Mouse (Mus musculus): Measurements from ENCODE around the gene Map3k5. TPM values are rescaled to one million over a fixed set of nuclear protein-coding genes. Genes with fewer than 3 reads are reported as not detected.

Map3k5 gene
- polyA plus RNA-seq, 1 experiment from 2014 or later, result 1.9 TPM

DNA sequence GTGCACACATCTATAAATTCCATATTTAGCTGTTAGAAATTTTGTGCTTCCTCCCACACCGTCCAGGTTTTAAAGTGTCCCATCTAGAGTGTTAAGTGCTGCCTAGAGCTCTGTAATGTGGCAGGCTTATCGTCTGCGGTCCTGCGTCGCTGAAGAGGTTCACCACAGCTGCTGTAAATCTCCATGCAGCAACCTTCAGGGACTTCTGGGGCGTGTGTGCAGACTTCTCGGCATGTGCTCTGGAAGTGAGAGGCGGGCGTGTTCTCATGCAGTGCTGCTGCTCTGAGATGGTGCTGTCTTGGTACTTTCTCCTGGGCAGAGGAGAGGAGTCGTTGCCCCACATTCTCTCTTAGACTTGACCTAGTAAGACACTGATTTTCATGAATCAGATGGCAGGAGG lies 246.9 kb downstream of the Map3k5 start:
- ATAC-seq (ENCODE audit: low read depth), result peak; percentile 44; the same call in 1 of the 2 replicates
- no peaks in the 10 kb centered on the region for H3K36me3 ChIP-seq (ENCODE audit: control insufficient read depth, insufficient read depth, low read length)
- WGBS, result 26% methylated on average over 10 of the region's 10 CpGs
- H3K4me3 ChIP-seq (ENCODE audit: low read depth, low read length), result no peak overlapping the region
- no peak overlapping the region for H3K27ac ChIP-seq (ENCODE audit: low read depth, low read length)
- no peaks in the 10 kb centered on the region for H3K9me3 ChIP-seq (ENCODE audit: control insufficient read depth, low read length)
- no peak overlapping the region for H3K9ac ChIP-seq (replicated peaks; ENCODE audit: low read depth, low read length)
- no peak overlapping the region for H3K4me2 ChIP-seq (ENCODE audit: low read depth, low read length)
- no peaks in the 10 kb centered on the region for H3K27me3 ChIP-seq (ENCODE audit: control insufficient read depth, insufficient read depth, low read length)
- 0 out of 2 replicates have a peak, but pooled peaks cover 4% of the 10 kb centered on the region for H3K4me1 ChIP-seq (ENCODE audit: control insufficient read depth, insufficient read depth, low read length)

GRCm38 (mm10) chr10:20181680-20182399 lies 247.6 kb downstream of the Map3k5 start:
- 0 out of 2 replicates have a peak, but pooled peaks cover 4% of the 10 kb centered on the region for H3K4me1 ChIP-seq (ENCODE audit: control insufficient read depth, insufficient read depth, low read length)
- H3K9ac ChIP-seq (replicated peaks; ENCODE audit: low read depth, low read length), result no peak overlapping the region
- H3K27ac ChIP-seq (ENCODE audit: low read depth, low read length), result no peak overlapping the region
- no peak overlapping the region for H3K4me3 ChIP-seq (ENCODE audit: low read depth, low read length)
- H3K4me2 ChIP-seq (ENCODE audit: low read depth, low read length), result no peak overlapping the region
- no peaks in the 10 kb centered on the region for H3K9me3 ChIP-seq (ENCODE audit: control insufficient read depth, low read length)
- no peaks in the 10 kb centered on the region for H3K36me3 ChIP-seq (ENCODE audit: control insufficient read depth, insufficient read depth, low read length)
- 41% methylated on average over 11 of the region's 11 CpGs for WGBS
- no peaks in the 10 kb centered on the region for H3K27me3 ChIP-seq (ENCODE audit: control insufficient read depth, insufficient read depth, low read length)
- peak; percentile 60; the same call in 1 of the 2 replicates for ATAC-seq (ENCODE audit: low read depth)

DNA sequence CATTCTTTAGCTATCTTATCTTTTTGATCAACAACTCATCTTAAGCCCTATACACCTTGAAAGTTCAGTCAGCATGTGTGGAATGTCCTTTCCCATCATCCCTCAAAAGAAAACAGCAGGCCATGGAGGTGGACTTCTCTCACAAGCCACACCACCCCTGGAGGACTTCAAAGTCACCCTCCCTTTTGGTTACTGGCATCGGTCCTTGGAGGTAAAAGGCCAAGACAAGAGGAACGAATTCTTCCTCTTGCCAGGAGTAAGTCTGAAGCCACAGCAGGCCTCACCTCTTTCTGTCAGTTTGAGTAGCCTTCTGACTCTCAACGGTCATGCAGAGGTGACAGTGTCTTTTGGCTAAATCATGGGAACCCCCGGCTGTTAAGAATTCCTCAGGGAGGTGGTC lies 250.1 kb downstream of the Map3k5 start:
- H3K9me3 ChIP-seq (ENCODE audit: control insufficient read depth, low read length), result no peaks in the 10 kb centered on the region
- WGBS, result 87% methylated on average over 4 of the region's 4 CpGs

DNA sequence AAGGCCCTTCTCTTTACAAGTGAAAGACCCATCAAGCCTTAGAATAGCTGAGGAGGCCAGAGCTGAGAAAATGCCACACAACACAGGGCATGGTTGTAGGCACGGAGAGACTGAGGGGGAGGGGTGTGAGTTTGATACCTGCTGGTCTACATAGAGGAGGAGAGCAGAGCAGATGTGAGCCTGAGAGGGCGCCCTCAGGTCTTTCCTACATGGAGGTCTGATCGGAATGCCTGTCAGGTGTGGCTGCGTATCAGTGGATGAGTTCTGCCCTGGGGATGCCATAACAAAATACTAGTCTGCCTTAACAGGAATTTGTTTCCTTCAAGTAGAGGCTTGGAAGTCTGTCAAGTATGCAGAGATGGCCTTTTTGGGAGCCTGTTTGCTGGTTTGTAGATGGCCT lies 251.0 kb downstream of the Map3k5 start:
- Histone ChIP-seq H3K36me3 (ENCODE audit: control insufficient read depth, insufficient read depth, low read length) (no peaks in the 10 kb centered on the region), H3K4me3 (ENCODE audit: low read depth, low read length) (no peak overlapping the region), H3K4me1 (ENCODE audit: control insufficient read depth, insufficient read depth, low read length) (0 out of 2 replicates have a peak, but pooled peaks cover 4% of the 10 kb centered on the region), H3K9me3 (ENCODE audit: control insufficient read depth, low read length) (no peaks in the 10 kb centered on the region), H3K4me2 (ENCODE audit: low read depth, low read length) (no peak overlapping the region), H3K9ac (replicated peaks; ENCODE audit: low read depth, low read length) (no peak overlapping the region), H3K27me3 (ENCODE audit: control insufficient read depth, insufficient read depth, low read length) (no peaks in the 10 kb centered on the region), H3K27ac (ENCODE audit: low read depth, low read length) (no peak overlapping the region)
- no peak for ATAC-seq (ENCODE audit: low read depth)
- WGBS, result 84% methylated on average over 4 of the region's 4 CpGs

More for the DNA sequence above, 250.1 kb downstream of the Map3k5 start:
- no peak overlapping the region for H3K9ac ChIP-seq (replicated peaks; ENCODE audit: low read depth, low read length)
- no peak overlapping the region for H3K4me3 ChIP-seq (ENCODE audit: low read depth, low read length)
- ATAC-seq (ENCODE audit: low read depth), result no peak
- H3K4me2 ChIP-seq (ENCODE audit: low read depth, low read length), result no peak overlapping the region
- no peaks in the 10 kb centered on the region for H3K36me3 ChIP-seq (ENCODE audit: control insufficient read depth, insufficient read depth, low read length)
- H3K27me3 ChIP-seq (ENCODE audit: control insufficient read depth, insufficient read depth, low read length), result no peaks in the 10 kb centered on the region
- 0 out of 2 replicates have a peak, but pooled peaks cover 4% of the 10 kb centered on the region for H3K4me1 ChIP-seq (ENCODE audit: control insufficient read depth, insufficient read depth, low read length)
- H3K27ac ChIP-seq (ENCODE audit: low read depth, low read length), result no peak overlapping the region

DNA sequence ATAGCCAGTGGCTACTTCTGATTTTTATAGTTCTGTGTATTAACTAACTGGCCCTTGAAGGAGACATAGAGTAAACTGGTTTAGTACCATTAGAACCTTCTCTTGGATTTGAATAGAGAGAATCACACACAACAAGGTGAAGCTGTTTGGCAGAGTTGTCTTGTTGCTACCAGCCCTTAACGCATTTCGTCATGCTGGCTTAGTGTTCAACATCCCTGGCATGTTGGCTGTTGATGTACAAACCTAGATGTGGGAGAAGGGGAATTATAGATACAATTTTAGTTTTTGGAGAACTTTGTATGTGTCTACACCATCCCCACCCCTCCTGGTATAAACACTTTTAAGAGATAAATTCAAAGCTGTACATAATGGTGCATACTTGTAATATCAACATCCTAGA lies 251.5 kb downstream of the Map3k5 start:
- Histone ChIP-seq H3K9me3 (ENCODE audit: control insufficient read depth, low read length) (no peaks in the 10 kb centered on the region), H3K4me2 (ENCODE audit: low read depth, low read length) (no peak overlapping the region), H3K36me3 (ENCODE audit: control insufficient read depth, insufficient read depth, low read length) (no peaks in the 10 kb centered on the region), H3K27me3 (ENCODE audit: control insufficient read depth, insufficient read depth, low read length) (no peaks in the 10 kb centered on the region), H3K9ac (replicated peaks; ENCODE audit: low read depth, low read length) (no peak overlapping the region), H3K4me1 (ENCODE audit: control insufficient read depth, insufficient read depth, low read length) (0 out of 2 replicates have a peak, but pooled peaks cover 4% of the 10 kb centered on the region), H3K27ac (ENCODE audit: low read depth, low read length) (no peak overlapping the region), H3K4me3 (ENCODE audit: low read depth, low read length) (no peak overlapping the region)
- 93% methylated on average over 2 of the region's 2 CpGs for whole genome bisulfite sequencing
- ATAC-seq (ENCODE audit: low read depth), result no peak

DNA sequence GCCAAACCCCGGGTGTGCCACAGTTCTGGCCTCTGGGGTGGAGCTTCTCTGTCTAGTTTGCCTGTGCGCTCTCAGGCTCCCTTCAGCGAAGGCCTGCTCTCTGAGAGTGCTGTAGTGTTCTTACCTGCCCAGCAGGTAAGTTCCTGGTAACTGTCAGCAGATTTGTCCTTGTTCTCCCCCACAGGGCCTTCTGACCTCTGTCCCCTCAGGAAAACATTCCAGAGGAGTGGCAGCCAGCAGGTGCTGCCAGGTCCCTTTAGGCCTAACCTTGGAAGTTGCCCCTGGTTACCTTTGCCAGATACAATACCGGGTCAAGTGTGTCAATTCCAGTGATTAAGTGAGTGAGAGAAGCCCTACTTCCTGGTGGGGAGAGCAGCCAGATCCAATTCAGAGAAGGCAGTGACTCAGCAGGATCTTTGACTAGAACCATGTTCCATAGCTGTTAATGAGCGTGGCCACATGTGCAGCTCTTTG lies 252.6 kb downstream of the Map3k5 start:
- Histone ChIP-seq H3K9ac (replicated peaks; ENCODE audit: low read depth, low read length) (no peak overlapping the region), H3K4me3 (ENCODE audit: low read depth, low read length) (no peak overlapping the region), H3K4me2 (ENCODE audit: low read depth, low read length) (no peak overlapping the region), H3K4me1 (ENCODE audit: control insufficient read depth, insufficient read depth, low read length) (no peaks in the 10 kb centered on the region), H3K27me3 (ENCODE audit: control insufficient read depth, insufficient read depth, low read length) (no peaks in the 10 kb centered on the region), H3K27ac (ENCODE audit: low read depth, low read length) (no peak overlapping the region), H3K36me3 (ENCODE audit: control insufficient read depth, insufficient read depth, low read length) (no peaks in the 10 kb centered on the region), H3K9me3 (ENCODE audit: control insufficient read depth, low read length) (no peaks in the 10 kb centered on the region)
- WGBS, result 84% methylated on average over 5 of the region's 5 CpGs
- no peak for ATAC-seq (ENCODE audit: low read depth)

DNA sequence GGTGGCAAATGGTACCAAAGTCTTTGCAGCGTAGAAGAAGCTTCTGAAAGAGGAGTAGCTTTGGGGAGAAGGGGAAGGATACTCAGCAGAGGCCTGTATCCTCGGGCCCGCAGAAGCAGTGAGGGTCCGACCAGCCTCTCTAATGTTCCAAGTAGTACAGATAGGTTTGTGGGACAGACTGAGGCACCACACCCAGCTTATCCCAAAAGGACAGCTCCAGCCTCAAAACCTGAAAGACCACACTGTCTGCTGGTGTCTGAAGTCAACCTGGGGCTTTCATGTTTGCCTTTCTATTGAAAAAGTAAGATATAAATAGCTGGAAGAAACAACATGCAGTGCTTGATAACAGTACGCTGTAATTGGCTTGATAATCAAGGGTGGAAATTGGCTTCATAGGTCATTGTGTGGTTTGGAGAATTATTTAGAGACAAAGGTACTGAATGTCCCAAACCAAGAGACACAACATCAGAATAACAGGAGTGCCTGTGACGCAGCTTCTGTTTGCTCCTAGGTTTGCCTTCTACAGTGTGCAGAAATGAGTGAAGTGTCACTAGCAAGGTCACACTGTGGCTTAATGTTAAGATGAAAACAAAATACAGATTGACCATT lies 256.0 kb downstream of the Map3k5 start:
- 91% methylated on average over 6 of the region's 6 CpGs for WGBS
- no peak overlapping the region for H3K4me2 ChIP-seq (ENCODE audit: low read depth, low read length)
- H3K4me1 ChIP-seq (ENCODE audit: control insufficient read depth, insufficient read depth, low read length), result no peaks in the 10 kb centered on the region
- no peak overlapping the region for H3K27ac ChIP-seq (ENCODE audit: low read depth, low read length)
- H3K4me3 ChIP-seq (ENCODE audit: low read depth, low read length), result no peak overlapping the region
- no peak for ATAC-seq (ENCODE audit: low read depth)
- H3K9me3 ChIP-seq (ENCODE audit: control insufficient read depth, low read length), result no peaks in the 10 kb centered on the region
- H3K9ac ChIP-seq (replicated peaks; ENCODE audit: low read depth, low read length), result no peak overlapping the region
- no peaks in the 10 kb centered on the region for H3K36me3 ChIP-seq (ENCODE audit: control insufficient read depth, insufficient read depth, low read length)
- no peaks in the 10 kb centered on the region for H3K27me3 ChIP-seq (ENCODE audit: control insufficient read depth, insufficient read depth, low read length)
